Mouse (Mus musculus) limb, embryonic 14.5 days (tissue): ENCODE measurements around the gene G0s2. TPM values are rescaled to one million over a fixed set of nuclear protein-coding genes. Genes with fewer than 3 reads are reported as not detected.

ENCODE experiments used
- ATAC-seq: fragments of 200-750 bp; cut with Nextera tagmentation; 2 replicates; pipeline ENCODE4 v1.8.0; 2017; ENCODE audit warnings: low read depth, moderate number of reproducible peaks, moderate TSS enrichment; ENCODE audit not compliant: low FRiP score
- DNase-seq: peaks from one replicate; pipeline ENCODE4 v3.0.0-alpha.2; 2015; ENCODE audit warnings: low spot score
- H3K27ac ChIP-seq: fragments of 300-500 bp; sonication (generic); replicated peaks from 2 replicates; pipeline ENCODE4 v1.5.1; 2014; ENCODE audit warnings: low read depth, mild to moderate bottlenecking, low read length, moderate library complexity, mixed read lengths
- H3K27me3 ChIP-seq: fragments of 300-500 bp; sonication (generic); 2 replicates; pipeline ENCODE4 v1.6.1; 2014; ENCODE audit warnings: low read length, mixed read lengths; ENCODE audit not compliant: control insufficient read depth, insufficient read depth
- H3K36me3 ChIP-seq: fragments of 300-500 bp; sonication (generic); 2 replicates; pipeline ENCODE4 v1.6.1; 2014; ENCODE audit warnings: mild to moderate bottlenecking, low read length, moderate library complexity, mixed read lengths; ENCODE audit not compliant: control insufficient read depth, insufficient read depth
- H3K4me1 ChIP-seq: fragments of 300-500 bp; sonication (generic); 2 replicates; pipeline ENCODE4 v1.6.1; 2014; ENCODE audit warnings: antibody characterized with exemption, low read length, mixed read lengths; ENCODE audit not compliant: control insufficient read depth, insufficient read depth
- H3K4me2 ChIP-seq: fragments of 300-500 bp; sonication (generic); replicated peaks from 2 replicates; pipeline ENCODE4 v1.6.1; 2014; ENCODE audit warnings: low read depth, mild to moderate bottlenecking, low read length, moderate library complexity; ENCODE audit not compliant: severe bottlenecking
- H3K4me3 ChIP-seq: fragments of 300-500 bp; sonication (generic); replicated peaks from 2 replicates; pipeline ENCODE4 v1.5.1; 2014; ENCODE audit warnings: low read length
- H3K9ac ChIP-seq: fragments of 300-500 bp; sonication (generic); 2 replicates; pipeline ENCODE4 v1.6.1; 2014; ENCODE audit warnings: mild to moderate bottlenecking, low read depth, low read length, moderate library complexity; ENCODE audit not compliant: severe bottlenecking
- H3K9me3 ChIP-seq: fragments of 300-500 bp; sonication (generic); 2 replicates; pipeline ENCODE4 v1.6.1; 2016; ENCODE audit warnings: low read length; ENCODE audit not compliant: control insufficient read depth
- POLR2A ChIP-seq: fragments of 200-500 bp; IDR thresholded peaks from 2 replicates; pipeline ENCODE4 v1.8.0; 2012; ENCODE audit warnings: inconsistent platforms, mild to moderate bottlenecking, moderate library complexity, borderline replicate concordance; ENCODE audit not compliant: insufficient read depth, insufficient read length; ENCODE audit errors: extremely low read depth
- WGBS: fragments of 180-500 bp; shearing (Covaris S2); extraction: QIAGEN DNeasy Blood & Tissue Kit; methylation state at CpG from one replicate; pipeline ENCODE4 v1.1.7; 2014; 5-methylcytosine and 5-hydroxymethylcytosine counted together
- polyA plus RNA-seq, 2 experiments: library from polyadenylated mRNA; depleted of rRNA in 1 of 2; stranded (reverse) in 1 of 2; unstranded in 1 of 2; fragments of >200 nt; fragmentation: Nextera tagmentation in 1 of 2; extraction: Ambion mirVana in 1 of 2; gene quantifications; 2 replicates each; pipeline versions ENCODE4 v1.2.1 to v1.2.3; 2012 to 2014

G0s2 gene
- polyA plus RNA-seq, 2 experiments: 31.7 to 44.7 TPM

DNA sequence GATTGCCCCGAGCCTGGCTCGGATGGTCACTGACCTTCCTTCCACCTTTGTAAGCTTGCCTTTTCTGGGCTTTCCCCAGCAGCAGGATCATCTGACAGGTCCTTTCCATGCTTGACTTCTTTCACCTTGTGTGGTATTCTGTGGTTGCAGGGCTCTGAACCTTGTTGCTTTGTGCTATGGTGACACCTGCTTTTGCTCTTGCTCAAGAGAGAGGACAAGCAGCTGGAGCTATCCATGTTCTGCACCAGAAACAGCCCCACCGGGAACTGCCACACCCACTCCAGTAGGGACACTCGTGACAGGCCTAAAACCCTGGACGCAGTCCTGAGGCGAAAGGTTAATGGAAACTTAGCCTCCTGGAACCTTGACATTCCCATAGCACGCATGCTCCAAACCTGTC is 21.6 kb downstream of the G0s2 start:
- Histone ChIP-seq H3K4me2 (no peak overlapping the region), H3K27ac (no peak overlapping the region), H3K4me1 (peaks cover 7% of the 10 kb centered on the region), H3K4me3 (no peak overlapping the region), H3K36me3 (no peaks in the 10 kb centered on the region), H3K27me3 (no peaks in the 10 kb centered on the region), H3K9ac (no peak overlapping the region), H3K9me3 (no peaks in the 10 kb centered on the region)
- ATAC-seq (no peak), DNase-seq (no peak)
- WGBS: 77% methylated on average over 7 of the region's 7 CpGs
- TF ChIP-seq POLR2A: no peak

DNA sequence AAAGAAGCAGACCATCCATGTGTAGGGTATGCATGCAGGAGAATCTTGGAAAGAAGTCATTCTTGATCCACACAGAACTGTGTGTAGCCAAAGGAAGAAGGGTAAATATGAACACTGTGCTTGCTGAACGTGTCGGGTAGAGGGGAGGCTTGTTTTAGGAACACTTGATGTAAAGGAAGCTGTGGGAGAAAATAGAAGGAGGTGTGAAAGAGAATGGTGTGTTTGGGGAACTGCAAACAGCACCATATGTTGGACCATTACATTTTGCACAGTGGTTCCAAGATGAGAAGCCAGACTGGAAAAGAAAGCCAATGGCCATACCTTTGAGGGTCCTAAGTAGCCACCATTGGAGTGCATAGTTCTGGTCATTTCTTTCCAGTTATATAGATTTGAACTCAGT is 23.0 kb downstream of the G0s2 start:
- 75% methylated on average over 2 of the region's 2 CpGs for WGBS
- no peaks in the 10 kb centered on the region for H3K36me3 ChIP-seq
- H3K27ac ChIP-seq: no peak overlapping the region
- no peak overlapping the region for H3K9ac ChIP-seq
- DNase-seq: no peak
- H3K4me3 ChIP-seq: no peak overlapping the region
- no peaks in the 10 kb centered on the region for H3K9me3 ChIP-seq
- ATAC-seq: no peak
- peaks cover 7% of the 10 kb centered on the region for H3K4me1 ChIP-seq
- no peak overlapping the region for H3K4me2 ChIP-seq
- H3K27me3 ChIP-seq: no peaks in the 10 kb centered on the region
- TF ChIP-seq POLR2A: no peak

DNA sequence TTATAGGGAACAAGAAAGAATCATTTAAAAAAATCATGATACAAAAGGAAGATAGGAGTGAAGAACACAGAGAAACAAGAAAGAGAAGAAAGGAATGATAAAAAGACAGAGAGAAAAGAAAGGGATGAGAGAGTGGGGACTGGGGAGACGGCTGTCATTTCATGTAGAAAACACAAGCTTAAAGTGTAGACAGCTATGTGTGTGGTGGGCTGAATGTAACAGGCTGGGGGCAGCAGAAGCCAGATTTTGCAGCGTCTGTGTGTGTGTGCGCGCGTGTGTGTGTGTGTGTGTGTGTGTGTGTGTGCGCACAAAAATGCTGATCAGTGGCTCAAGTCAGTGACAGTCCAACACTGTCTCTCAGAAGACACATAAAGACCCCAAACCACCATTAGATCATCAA is 28.8 kb downstream of the G0s2 start:
- H3K9ac ChIP-seq: no peak overlapping the region
- no peaks in the 10 kb centered on the region for H3K36me3 ChIP-seq
- H3K9me3 ChIP-seq: no peaks in the 10 kb centered on the region
- H3K4me3 ChIP-seq: no peak overlapping the region
- ATAC-seq: no peak
- no peak for TF ChIP-seq POLR2A
- H3K4me1 ChIP-seq: no peaks in the 10 kb centered on the region
- H3K27ac ChIP-seq: no peak overlapping the region
- WGBS: 87% methylated on average over 6 of the region's 6 CpGs
- no peak overlapping the region for H3K4me2 ChIP-seq
- no peak for DNase-seq
- H3K27me3 ChIP-seq: no peaks in the 10 kb centered on the region

DNA sequence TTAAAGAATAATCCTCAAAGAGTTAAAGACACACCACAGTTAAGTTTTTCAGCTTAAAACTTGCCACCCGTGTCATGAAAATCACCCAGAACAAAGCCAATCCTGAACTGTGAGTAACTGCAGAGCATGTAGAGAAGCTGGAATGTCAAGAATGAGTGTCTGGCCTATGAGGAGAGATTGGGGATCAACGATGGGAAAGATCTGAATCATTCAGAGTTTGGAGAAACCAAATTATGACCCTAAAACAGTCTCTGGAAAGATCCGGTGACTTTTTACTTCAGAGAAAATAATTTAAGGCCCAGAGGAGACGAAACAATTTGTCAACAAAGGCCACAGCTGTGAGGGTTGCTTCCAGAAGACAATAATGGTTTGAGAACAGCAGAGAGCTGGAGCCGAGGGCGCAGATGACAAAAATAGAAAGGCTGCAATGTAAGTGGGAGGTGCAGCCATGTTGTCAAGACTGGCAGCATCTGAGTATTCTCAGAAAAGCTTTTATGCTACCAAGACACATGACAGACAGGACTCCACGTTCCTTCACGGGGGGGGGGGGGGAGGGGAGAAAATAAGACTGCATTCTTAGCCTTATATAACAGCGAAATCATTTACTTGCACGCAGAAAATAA is 29.3 kb downstream of the G0s2 start:
- no peak overlapping the region for H3K4me3 ChIP-seq
- ATAC-seq (peak; percentile 53), DNase-seq (peak; percentile 20)
- H3K9ac ChIP-seq: no peak overlapping the region
- no peaks in the 10 kb centered on the region for H3K4me1 ChIP-seq
- no peak overlapping the region for H3K4me2 ChIP-seq
- no peak overlapping the region for H3K27ac ChIP-seq
- no peak for TF ChIP-seq POLR2A
- 53% methylated on average over 10 of the region's 10 CpGs for WGBS
- H3K36me3 ChIP-seq: no peaks in the 10 kb centered on the region
- H3K27me3 ChIP-seq: no peaks in the 10 kb centered on the region
- no peaks in the 10 kb centered on the region for H3K9me3 ChIP-seq

DNA sequence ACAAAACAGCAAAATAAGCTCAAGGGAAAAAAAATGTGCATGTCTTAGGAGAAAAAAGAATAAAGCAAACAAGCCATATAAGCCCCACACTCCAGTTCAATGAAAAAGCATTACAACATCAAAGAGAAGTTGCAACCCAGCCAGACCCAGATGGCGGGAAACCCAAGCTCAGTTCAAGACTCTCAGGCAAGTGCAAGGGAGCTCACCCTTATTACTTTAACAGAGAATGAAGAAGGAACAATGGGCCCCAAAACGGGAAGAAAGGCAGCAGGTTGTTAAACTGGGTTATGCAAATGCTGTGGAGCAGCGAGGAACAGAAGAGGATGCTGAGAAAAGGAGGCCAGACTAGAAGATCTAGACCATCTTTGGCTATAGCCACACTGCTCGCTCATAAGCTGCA is 30.2 kb downstream of the G0s2 start:
- no peak overlapping the region for H3K27ac ChIP-seq
- WGBS: 57% methylated on average over 4 of the region's 4 CpGs
- H3K4me1 ChIP-seq: no peaks in the 10 kb centered on the region
- no peak overlapping the region for H3K4me2 ChIP-seq
- no peaks in the 10 kb centered on the region for H3K36me3 ChIP-seq
- H3K27me3 ChIP-seq: no peaks in the 10 kb centered on the region
- no peak for TF ChIP-seq POLR2A
- no peaks in the 10 kb centered on the region for H3K9me3 ChIP-seq
- H3K9ac ChIP-seq: no peak overlapping the region
- no peak for ATAC-seq
- H3K4me3 ChIP-seq: no peak overlapping the region
- DNase-seq: no peak

DNA sequence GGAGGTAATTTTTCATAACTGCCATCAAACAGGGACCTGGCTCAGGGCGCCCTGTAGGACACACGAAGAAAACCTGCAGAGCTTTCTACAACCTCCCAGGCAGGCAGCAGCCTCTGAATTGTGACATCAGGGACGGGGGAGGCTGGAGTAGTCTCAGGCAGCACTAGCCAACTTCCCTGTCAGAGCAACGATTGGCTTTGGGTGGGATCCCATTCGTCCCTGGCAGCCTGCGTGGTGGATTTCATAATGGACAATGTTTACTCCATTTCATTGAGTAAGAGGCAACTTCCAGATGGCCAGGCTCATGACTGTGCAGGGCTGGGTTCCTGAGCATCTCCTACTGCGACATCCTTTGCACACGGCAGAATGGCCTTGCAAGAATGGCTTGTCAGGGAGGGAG is 30.8 kb downstream of the G0s2 start:
- 64% methylated on average over 8 of the region's 8 CpGs for WGBS
- no peak for ATAC-seq
- no peak overlapping the region for H3K27ac ChIP-seq
- TF ChIP-seq POLR2A: no peak
- H3K27me3 ChIP-seq: no peaks in the 10 kb centered on the region
- no peaks in the 10 kb centered on the region for H3K9me3 ChIP-seq
- H3K4me1 ChIP-seq: no peaks in the 10 kb centered on the region
- H3K4me3 ChIP-seq: no peak overlapping the region
- H3K9ac ChIP-seq: no peak overlapping the region
- DNase-seq: no peak
- no peak overlapping the region for H3K4me2 ChIP-seq
- H3K36me3 ChIP-seq: no peaks in the 10 kb centered on the region
